Mouse (Mus musculus) heart, adult 2 months (tissue): Measurements from ENCODE around the gene Msmb.

Experiments
- CTCF ChIP-seq: fragments of 200-600 bp; IDR thresholded peaks from 2 replicates; pipeline ENCODE4 v1.8.1; 2022; ENCODE audit warnings: antibody characterized with exemption, mild to moderate bottlenecking, moderate library complexity
- EP300 ChIP-seq: fragments of 200-500 bp; IDR thresholded peaks from 2 replicates; pipeline ENCODE4 v1.6.1; 2011; ENCODE audit warnings: low read depth, low read length, control low read depth; ENCODE audit not compliant: insufficient read depth

DNA sequence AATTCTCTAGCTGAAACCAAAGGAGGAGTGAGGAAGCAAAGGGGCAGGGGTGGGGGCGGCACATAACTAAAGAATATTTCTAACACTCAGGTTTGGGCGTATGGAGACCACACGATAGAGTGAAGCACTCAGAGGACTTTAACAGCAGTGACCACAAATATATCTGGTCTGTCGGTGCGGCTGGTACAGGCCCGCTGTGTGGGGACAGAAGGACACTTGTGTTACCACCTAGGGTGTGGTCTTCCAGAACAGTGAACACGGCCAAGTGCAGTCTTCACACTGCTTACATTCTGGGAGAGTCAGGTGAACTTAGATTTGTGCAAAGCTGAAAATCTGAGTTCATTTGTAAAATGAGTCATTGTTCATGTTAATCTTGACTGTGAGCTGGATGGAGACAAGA is 44.1 kb upstream of the Msmb start:
- TF ChIP-seq CTCF (no peak), EP300 (no peak)
